10 mouse cellular contexts compared by ENCODE assay signal in the genomic region with DNA sequence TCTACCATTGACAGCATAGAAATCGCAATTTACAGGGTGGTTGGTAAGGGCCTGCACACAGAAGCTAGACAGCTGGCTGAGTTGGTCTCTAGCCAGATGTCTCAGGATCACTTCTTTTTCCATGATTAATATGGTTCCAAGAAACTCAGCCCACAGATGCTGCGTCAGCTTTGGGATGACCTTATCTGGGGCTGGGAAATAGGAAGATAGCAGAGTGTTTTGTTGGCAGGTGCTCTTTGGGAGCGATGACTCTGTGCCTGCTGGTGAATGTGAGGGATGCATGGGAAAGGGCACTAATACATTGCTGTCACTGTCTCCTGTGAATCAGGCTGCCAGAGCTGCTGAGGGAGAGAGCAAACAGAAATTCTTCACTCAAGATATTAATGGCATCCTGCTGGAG. TPM values are rescaled to one million over a fixed set of nuclear protein-coding genes. Genes with fewer than 3 reads are reported as not detected.
DNase-seq lines count a peak whose midpoint lies in the region; ATAC-seq and TF ChIP-seq lines count a peak whose summit lies in the region.
"Had no signal": no experiment of that assay in that cellular context is flagged by ENCODE, and none has a peak within 500 bp of the region (broad histone marks: within the 10 kb centered on the region; RNA-seq: fewer than 3 reads in every experiment).

No protein-coding gene starts in this region.

- peaks cover 10% of the 10 kb centered on the region for H3K36me3 ChIP-seq in kidney, adult 2 months (ENCODE audit: control insufficient read depth, insufficient read depth, low read length)
- 0 out of 2 replicates have a peak, but pooled peaks cover 5% of the 10 kb centered on the region for H3K36me3 ChIP-seq in hindbrain, embryonic 11.5 days (ENCODE audit: control insufficient read depth, insufficient read depth, low read length)

- no peaks in the 10 kb centered on the region for H3K4me1 ChIP-seq in kidney, adult 2 months (ENCODE audit: control insufficient read depth, insufficient read depth, low read length)
- no peaks in the 10 kb centered on the region for H3K4me1 ChIP-seq in hindbrain, embryonic 11.5 days (replicated peaks; ENCODE audit: control insufficient read depth, insufficient read depth, low read length)
- H3K4me1 ChIP-seq: lung, embryonic 15.5 days had no signal

- no peak overlapping the region for H3K27ac ChIP-seq in kidney, adult 2 months (ENCODE audit: insufficient read depth, low read depth, low read length)
- no peak overlapping the region for H3K27ac ChIP-seq in hindbrain, embryonic 11.5 days (ENCODE audit: low read depth, low read length)
- H3K27ac ChIP-seq: lung, embryonic 15.5 days had no signal

- 78% methylated on average over 3 of the region's 3 CpGs for WGBS in kidney, adult 2 months
- 90% methylated on average over 3 of the region's 3 CpGs for WGBS in hindbrain, embryonic 11.5 days

- DNase-seq in cerebellum, adult 11-12 months: peak; percentile 32
- no peak for DNase-seq in cerebellum, postnatal 4 days (ENCODE audit: low spot score in 2 of 2)
- peak; percentile 13 for DNase-seq in kidney, adult 2 months
- no peak for DNase-seq in kidney, postnatal 4 days
- peak; percentile 32 for DNase-seq in cerebellum, adult 8-10 months
- DNase-seq in layer of hippocampus, postnatal 36 days: peak; percentile 43 to 57
- no peak for DNase-seq in hindbrain, embryonic 11.5 days (ENCODE audit: low spot score)
- no peak for DNase-seq in thymus, postnatal 4 days

- H3K27me3 ChIP-seq in kidney, adult 2 months (replicated peaks; ENCODE audit: control insufficient read depth, insufficient read depth, low read length): no peaks in the 10 kb centered on the region
- H3K27me3 ChIP-seq in hindbrain, embryonic 11.5 days (ENCODE audit: control insufficient read depth, insufficient read depth, low read length): no peaks in the 10 kb centered on the region
- H3K27me3 ChIP-seq: lung, embryonic 15.5 days had no signal

- no peak overlapping the region for H3K4me3 ChIP-seq in kidney, adult 2 months (ENCODE audit: insufficient read depth, low read depth, low read length)
- H3K4me3 ChIP-seq in hindbrain, embryonic 11.5 days (ENCODE audit: low read depth, low read length): no peak overlapping the region
- H3K4me3 ChIP-seq: lung, embryonic 15.5 days; myocyte had no signal

- ATAC-seq in hindbrain, embryonic 11.5 days (ENCODE audit: low FRiP score): no peak

- no peaks in the 10 kb centered on the region for H3K9me3 ChIP-seq in hindbrain, embryonic 11.5 days (ENCODE audit: control insufficient read depth, low read length)
- H3K9me3 ChIP-seq: lung, embryonic 15.5 days had no signal

- H3K4me2 ChIP-seq in hindbrain, embryonic 11.5 days (replicated peaks; ENCODE audit: low read depth, low read length): no peak overlapping the region
- H3K4me2 ChIP-seq: lung, embryonic 15.5 days had no signal

- TF ChIP-seq POLR2A in kidney, adult 2 months (IDR thresholded peaks at IDR 0.05; ENCODE audit: low read depth, low read length): no peak

- no peak overlapping the region for H3K9ac ChIP-seq in hindbrain, embryonic 11.5 days (ENCODE audit: low read depth, low read length)
- H3K9ac ChIP-seq: lung, embryonic 15.5 days had no signal

- TF ChIP-seq CTCF in kidney, adult 2 months (conservative IDR thresholded peaks at IDR 0.05; ENCODE audit: insufficient read depth, insufficient read length, low read depth, low read length): no peak

RNA-seq across cellular contexts. Expression of a gene that starts 20.5 kb away (rescaled TPM):
- 22.9 and 28.7 TPM in 2 replicates for polyA plus RNA-seq in kidney, adult 2 months (2012; rRNA removed)
- total RNA-seq in layer of hippocampus, postnatal 36 days (2021): 10 to 100 TPM; 42.9 to 45.0 TPM
- polyA plus RNA-seq in hindbrain, embryonic 11.5 days (2014; fragmentation: Nextera tagmentation; extraction: Ambion mirVana): 23.4 and 25.1 TPM in 2 replicates

RNA-seq across cellular contexts. Expression of a gene that starts 20.7 kb away (rescaled TPM):
- 76.1 and 85.6 TPM in 2 replicates for polyA plus RNA-seq in kidney, adult 2 months (2012; rRNA removed)
- total RNA-seq in layer of hippocampus, postnatal 36 days (2021): 100 to 1,000 TPM; 139 TPM
- 112 and 168 TPM in 2 replicates for polyA plus RNA-seq in hindbrain, embryonic 11.5 days (2014; fragmentation: Nextera tagmentation; extraction: Ambion mirVana)

RNA-seq across cellular contexts. Expression of a gene that starts 57.0 kb away (rescaled TPM):
- polyA plus RNA-seq in kidney, adult 2 months (2012; rRNA removed): 251 and 286 TPM in 2 replicates
- total RNA-seq in layer of hippocampus, postnatal 36 days (2021): 100 to 1,000 TPM; 362 to 395 TPM
- polyA plus RNA-seq in hindbrain, embryonic 11.5 days (2014; fragmentation: Nextera tagmentation; extraction: Ambion mirVana): 74.1 and 84.9 TPM in 2 replicates

Comparison
In these comparisons a context has a peak if more than half of its experiments do, and no peak if none do; other contexts are left out.
1. DNase-seq: peak in cerebellum, adult 11-12 months (single experiment), kidney, adult 2 months (single experiment), cerebellum, adult 8-10 months (single experiment) and layer of hippocampus, postnatal 36 days (2 of 2); none in cerebellum, postnatal 4 days (0 of 2), kidney, postnatal 4 days (0 of 2), hindbrain, embryonic 11.5 days (single experiment) and thymus, postnatal 4 days (single experiment).